Mouse (Mus musculus) midbrain, postnatal 0 days (tissue): ENCODE measurements around the gene Hcn4. TPM values are rescaled to one million over a fixed set of nuclear protein-coding genes. Genes with fewer than 3 reads are reported as not detected.

Source experiments
- ATAC-seq: fragments of 200-750 bp; cut with Nextera tagmentation; 2 replicates; pipeline ENCODE4 v1.8.0; 2017; ENCODE audit warnings: moderate number of reproducible peaks, mild to moderate bottlenecking, moderate TSS enrichment, moderate library complexity; ENCODE audit not compliant: low FRiP score
- DNase-seq: peaks from one replicate; pipeline ENCODE4 v3.0.0-alpha.2; 2015; ENCODE audit warnings: low spot score
- H3K27ac ChIP-seq: fragments of 300-500 bp; sonication (generic); 2 replicates; pipeline ENCODE4 v1.5.1; 2014; ENCODE audit warnings: low read depth, mild to moderate bottlenecking, low read length, mixed read lengths
- H3K27me3 ChIP-seq: fragments of 300-500 bp; sonication (generic); 2 replicates; pipeline ENCODE4 v1.6.1; 2014; ENCODE audit warnings: low read length, control low read depth, mixed read lengths; ENCODE audit not compliant: insufficient read depth
- H3K36me3 ChIP-seq: fragments of 300-500 bp; sonication (generic); 2 replicates; pipeline ENCODE4 v1.6.1; 2014; ENCODE audit warnings: low read length, control low read depth, mixed read lengths; ENCODE audit not compliant: insufficient read depth
- H3K4me1 ChIP-seq: fragments of 300-500 bp; sonication (generic); 2 replicates; pipeline ENCODE4 v1.6.1; 2014; ENCODE audit warnings: mild to moderate bottlenecking, control low read depth, antibody characterized with exemption, low read length, mixed read lengths; ENCODE audit not compliant: insufficient read depth
- H3K4me2 ChIP-seq: fragments of 300-500 bp; sonication (generic); 2 replicates; pipeline ENCODE4 v1.6.1; 2014; ENCODE audit warnings: low read depth, mild to moderate bottlenecking, low read length, mixed read lengths; ENCODE audit not compliant: poor library complexity, severe bottlenecking
- H3K4me3 ChIP-seq: fragments of 300-500 bp; sonication (generic); 2 replicates; pipeline ENCODE4 v1.5.1; 2014; ENCODE audit warnings: low read depth, mild to moderate bottlenecking, low read length, moderate library complexity
- H3K9ac ChIP-seq: fragments of 300-500 bp; sonication (generic); replicated peaks from 2 replicates; pipeline ENCODE4 v1.6.1; 2014; ENCODE audit warnings: mild to moderate bottlenecking, low read length, moderate library complexity, mixed read lengths; ENCODE audit not compliant: poor library complexity, severe bottlenecking
- H3K9me3 ChIP-seq: fragments of 300-500 bp; sonication (generic); 2 replicates; pipeline ENCODE4 v1.6.1; 2016; ENCODE audit warnings: low read length, control low read depth
- CTCF ChIP-seq: IDR thresholded peaks from 2 replicates; pipeline ENCODE4 v1.5.1; 2016; ENCODE audit warnings: antibody characterized with exemption, mild to moderate bottlenecking
- WGBS: fragments of 180-500 bp; shearing (Covaris S2); extraction: QIAGEN DNeasy Blood & Tissue Kit; methylation state at CpG from one replicate; pipeline ENCODE4 v1.1.7; 2014; 5-methylcytosine and 5-hydroxymethylcytosine counted together
- polyA plus RNA-seq: library from polyadenylated mRNA; unstranded; fragments of >200 nt; fragmentation: Nextera tagmentation; extraction: Ambion mirVana; gene quantifications from 2 replicates; pipeline ENCODE4 v1.2.1, GENCODE M21; 2015
- total RNA-seq: library from RNA; depleted of rRNA; stranded (reverse); fragments of >200 nt; gene quantifications from 2 replicates; pipeline ENCODE4 v1.2.3, GENCODE M21; 2014; rRNA removed

Hcn4 gene
- total and polyA plus RNA-seq, 2 experiments from 2014 or later = 4.1 to 42.3 TPM

DNA sequence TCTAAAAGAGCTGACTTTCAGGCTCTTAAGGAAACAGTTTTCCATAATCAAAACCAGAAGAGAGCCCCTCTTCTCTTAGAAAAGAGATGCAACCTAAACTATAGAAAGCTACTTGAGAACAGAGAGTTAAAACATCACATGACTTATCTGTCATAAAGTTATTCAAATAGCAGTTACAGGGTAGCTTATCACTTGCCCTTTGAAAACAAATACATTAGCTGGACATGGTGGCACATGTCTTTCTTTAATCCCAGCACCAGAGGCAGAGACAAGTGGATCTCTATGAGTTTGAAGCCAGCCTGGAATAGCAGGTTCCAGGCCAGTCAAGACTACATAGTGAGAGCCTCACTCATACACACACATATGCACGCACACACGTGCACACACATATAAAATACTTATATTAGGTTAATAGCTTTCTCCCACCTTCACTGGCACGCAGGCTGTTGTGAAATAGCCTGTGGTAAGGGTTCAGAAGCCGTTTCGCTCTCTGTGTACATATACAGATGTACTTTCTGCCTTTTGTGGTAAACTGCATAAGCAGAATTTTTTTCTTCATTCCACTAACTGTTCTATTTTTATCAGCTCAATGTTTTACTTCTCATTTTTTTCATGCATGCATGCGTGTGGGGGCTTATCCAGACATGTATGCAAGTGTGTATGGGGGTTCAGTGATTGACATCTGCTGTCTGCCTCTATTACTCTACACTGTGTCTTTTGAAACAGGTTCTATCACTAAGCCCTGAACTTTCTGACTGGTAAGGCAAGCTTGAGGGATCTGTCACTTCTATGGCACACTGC lies 68.8 kb downstream of the Hcn4 start:
- DNase-seq (no peak), ATAC-seq (no peak)
- no peak overlapping the region for H3K9ac ChIP-seq
- TF ChIP-seq CTCF = no peak
- H3K27ac ChIP-seq = no peak overlapping the region
- no peaks in the 10 kb centered on the region for H3K27me3 ChIP-seq
- H3K4me1 ChIP-seq = no peaks in the 10 kb centered on the region
- no peak overlapping the region for H3K4me2 ChIP-seq
- no peaks in the 10 kb centered on the region for H3K9me3 ChIP-seq
- WGBS = 92% methylated on average over 6 of the region's 6 CpGs
- H3K36me3 ChIP-seq = peaks cover 33% of the 10 kb centered on the region
- no peak overlapping the region for H3K4me3 ChIP-seq

DNA sequence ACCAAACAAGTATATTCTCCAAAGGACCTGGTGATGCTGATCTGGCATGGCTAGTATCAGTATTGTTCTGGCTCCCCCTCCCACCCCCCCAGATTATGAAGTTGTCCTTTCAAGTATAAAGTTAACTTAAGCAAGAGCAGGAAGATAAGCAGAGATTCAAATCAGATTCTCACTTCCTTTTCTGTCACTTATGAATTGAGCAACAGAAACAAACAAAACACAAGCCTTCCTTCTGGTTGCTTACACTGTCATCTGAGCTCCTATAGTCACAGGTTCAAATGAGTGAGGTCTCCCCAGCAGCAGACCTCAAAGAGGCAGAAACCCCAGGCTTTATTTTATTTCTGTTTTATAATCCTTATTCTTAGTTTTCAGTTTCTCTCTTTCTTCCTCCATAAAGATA lies 76.4 kb downstream of the Hcn4 start:
- no peak for TF ChIP-seq CTCF
- DNase-seq = no peak
- ATAC-seq = no peak
- Histone ChIP-seq H3K9me3 (no peaks in the 10 kb centered on the region), H3K36me3 (peaks cover 8% of the 10 kb centered on the region; the same call in 1 of the 2 replicates), H3K27me3 (no peaks in the 10 kb centered on the region), H3K4me3 (no peak overlapping the region), H3K4me2 (no peak overlapping the region), H3K27ac (no peak overlapping the region), H3K9ac (no peak overlapping the region), H3K4me1 (no peaks in the 10 kb centered on the region)

- Histone ChIP-seq H3K4me2 (no peak overlapping the region), H3K9me3 (no peaks in the 10 kb centered on the region), H3K36me3 (peaks cover 21% of the 10 kb centered on the region), H3K27me3 (no peaks in the 10 kb centered on the region), H3K4me3 (no peak overlapping the region), H3K27ac (no peak overlapping the region), H3K4me1 (no peaks in the 10 kb centered on the region), H3K9ac (no peak overlapping the region)
- 69% methylated on average over 6 of the region's 6 CpGs for WGBS
- TF ChIP-seq CTCF = peak; percentile 86
- DNase-seq (peak; percentile 75), ATAC-seq (no peak)
These were observed 79.8 kb downstream of the Hcn4 start for GRCm38 (mm10) chr9:58902869-58903585.

Other genes with a start within 250 kb of the Hcn4 start
- 350 and 362 TPM in 2 replicates for gene Nptn, start 241.2 kb upstream of the Hcn4 start, total RNA-seq
- 236 and 258 TPM in 2 replicates for gene Nptn, start 241.2 kb upstream of the Hcn4 start, polyA plus RNA-seq
- gene Rec114, start 79.4 kb upstream of the Hcn4 start, total RNA-seq = 0.16 and 1.1 TPM in 2 replicates
- gene Rec114, start 79.4 kb upstream of the Hcn4 start, polyA plus RNA-seq = 1.1 and 1.9 TPM in 2 replicates
- 181 and 194 TPM in 2 replicates for gene Neo1, start 213.0 kb downstream of the Hcn4 start, total RNA-seq
- 32.0 and 40.7 TPM in 2 replicates for gene Neo1, start 213.0 kb downstream of the Hcn4 start, polyA plus RNA-seq